Mouse (Mus musculus): Measurements from ENCODE around the gene Cat. TPM values are rescaled to one million over a fixed set of nuclear protein-coding genes. Genes with fewer than 3 reads are reported as not detected.

Gene Cat
- polyA plus RNA-seq, 1 experiment: 16.3 TPM

- peaks cover 19% of the 10 kb centered on the region for H3K36me3 ChIP-seq (ENCODE audit: control insufficient read depth, insufficient read depth)
- TF ChIP-seq POLR2AphosphoS2 (IDR thresholded peaks at IDR 0.05; ENCODE audit: insufficient read length, low read depth): no peak
- no peak for TF ChIP-seq REST (IDR thresholded peaks at IDR 0.05; ENCODE audit: insufficient read depth, insufficient read length)
- no peak for TF ChIP-seq CEBPB (IDR thresholded peaks at IDR 0.05; ENCODE audit: insufficient read depth, poor library complexity, severe bottlenecking)
- no peak for TF ChIP-seq E2F4 (IDR thresholded peaks at IDR 0.05; ENCODE audit: insufficient read depth)
- no peak for TF ChIP-seq TCF3 (IDR thresholded peaks at IDR 0.05; ENCODE audit: insufficient read length, low read depth)
- TF ChIP-seq SRF (IDR thresholded peaks at IDR 0.05; ENCODE audit: control insufficient read depth, insufficient read length, low read depth): no peak
- TF ChIP-seq TCF12 (IDR thresholded peaks at IDR 0.05; ENCODE audit: insufficient read depth, poor library complexity, severe bottlenecking): no peak
- TF ChIP-seq POLR2A (IDR thresholded peaks at IDR 0.05; ENCODE audit: insufficient read length, low read depth): no peak
- TF ChIP-seq MYOD1 (IDR thresholded peaks at IDR 0.05; ENCODE audit: control insufficient read depth in 1 of 3, insufficient read length in 2 of 3, low read depth in 2 of 3): no peak
- TF ChIP-seq USF1 (IDR thresholded peaks at IDR 0.05; ENCODE audit: low read depth): no peak
- no peak for TF ChIP-seq MYOG (IDR thresholded peaks at IDR 0.05; ENCODE audit: control insufficient read depth in 1 of 3, insufficient read depth in 1 of 3, insufficient read length in 2 of 3, low read depth in 2 of 3)
- no peak for TF ChIP-seq MAX (IDR thresholded peaks at IDR 0.05; ENCODE audit: low read depth)
- no peaks in the 10 kb centered on the region for H3K79me2 ChIP-seq (ENCODE audit: control insufficient read depth, insufficient read depth)
- H3ac ChIP-seq (ENCODE audit: control insufficient read depth, insufficient read length): no peak overlapping the region
- H3K4me3 ChIP-seq: no peak overlapping the region
- no peak overlapping the region for H3K4me2 ChIP-seq (ENCODE audit: low read depth)
- H3K27me3 ChIP-seq (ENCODE audit: control insufficient read depth, insufficient read depth, insufficient read length): no peaks in the 10 kb centered on the region
These were observed 17.9 kb downstream of the Cat start for GRCm38 (mm10) chr2:103466984-103467588.

- Histone ChIP-seq H3ac (ENCODE audit: control insufficient read depth, insufficient read length) (no peak overlapping the region), H3K27me3 (ENCODE audit: control insufficient read depth, insufficient read depth, insufficient read length) (no peaks in the 10 kb centered on the region), H3K36me3 (ENCODE audit: control insufficient read depth, insufficient read depth) (peaks cover 19% of the 10 kb centered on the region), H3K4me2 (ENCODE audit: low read depth) (no peak overlapping the region), H3K79me2 (ENCODE audit: control insufficient read depth, insufficient read depth) (no peaks in the 10 kb centered on the region), H3K4me3 (no peak overlapping the region)
- TF ChIP-seq MAX (IDR thresholded peaks at IDR 0.05; ENCODE audit: low read depth): no peak
- TF ChIP-seq POLR2AphosphoS2 (IDR thresholded peaks at IDR 0.05; ENCODE audit: insufficient read length, low read depth): no peak
- no peak for TF ChIP-seq REST (IDR thresholded peaks at IDR 0.05; ENCODE audit: insufficient read depth, insufficient read length)
- TF ChIP-seq TCF3 (IDR thresholded peaks at IDR 0.05; ENCODE audit: insufficient read length, low read depth): no peak
- no peak for TF ChIP-seq E2F4 (IDR thresholded peaks at IDR 0.05; ENCODE audit: insufficient read depth)
- no peak for TF ChIP-seq USF1 (IDR thresholded peaks at IDR 0.05; ENCODE audit: low read depth)
- TF ChIP-seq MYOG (IDR thresholded peaks at IDR 0.05; ENCODE audit: control insufficient read depth in 1 of 3, insufficient read depth in 1 of 3, insufficient read length in 2 of 3, low read depth in 2 of 3): no peak
- no peak for TF ChIP-seq POLR2A (IDR thresholded peaks at IDR 0.05; ENCODE audit: insufficient read length, low read depth)
- TF ChIP-seq SRF (IDR thresholded peaks at IDR 0.05; ENCODE audit: control insufficient read depth, insufficient read length, low read depth): no peak
These were observed 18.7 kb downstream of the Cat start for GRCm38 (mm10) chr2:103466272-103466671.

- Histone ChIP-seq H3K79me2 (ENCODE audit: control insufficient read depth, insufficient read depth) (no peaks in the 10 kb centered on the region), H3ac (ENCODE audit: control insufficient read depth, insufficient read length) (no peak overlapping the region), H3K36me3 (ENCODE audit: control insufficient read depth, insufficient read depth) (peaks cover 19% of the 10 kb centered on the region), H3K27me3 (ENCODE audit: control insufficient read depth, insufficient read depth, insufficient read length) (no peaks in the 10 kb centered on the region), H3K4me2 (ENCODE audit: low read depth) (no peak overlapping the region), H3K4me3 (no peak overlapping the region)
- TF ChIP-seq USF1 (IDR thresholded peaks at IDR 0.05; ENCODE audit: low read depth): no peak
- no peak for TF ChIP-seq POLR2AphosphoS2 (IDR thresholded peaks at IDR 0.05; ENCODE audit: insufficient read length, low read depth)
- TF ChIP-seq MAX (IDR thresholded peaks at IDR 0.05; ENCODE audit: low read depth): no peak
- no peak for TF ChIP-seq MYOD1 (IDR thresholded peaks at IDR 0.05; ENCODE audit: control insufficient read depth in 1 of 3, insufficient read length in 2 of 3, low read depth in 2 of 3)
- no peak for TF ChIP-seq TCF3 (IDR thresholded peaks at IDR 0.05; ENCODE audit: insufficient read length, low read depth)
- no peak for TF ChIP-seq E2F4 (IDR thresholded peaks at IDR 0.05; ENCODE audit: insufficient read depth)
- no peak for TF ChIP-seq TCF12 (IDR thresholded peaks at IDR 0.05; ENCODE audit: insufficient read depth, poor library complexity, severe bottlenecking)
- no peak for TF ChIP-seq SRF (IDR thresholded peaks at IDR 0.05; ENCODE audit: control insufficient read depth, insufficient read length, low read depth)
These were observed 19.5 kb downstream of the Cat start for GRCm38 (mm10) chr2:103465429-103465828.

GRCm38 (mm10) chr2:103464524-103464923, 20.4 kb downstream of the Cat start:
- Histone ChIP-seq H3K4me3 (no peak overlapping the region), H3ac (ENCODE audit: control insufficient read depth, insufficient read length) (no peak overlapping the region), H3K27me3 (ENCODE audit: control insufficient read depth, insufficient read depth, insufficient read length) (no peaks in the 10 kb centered on the region), H3K36me3 (ENCODE audit: control insufficient read depth, insufficient read depth) (peaks cover 15% of the 10 kb centered on the region), H3K79me2 (ENCODE audit: control insufficient read depth, insufficient read depth) (no peaks in the 10 kb centered on the region), H3K4me2 (ENCODE audit: low read depth) (no peak overlapping the region)
- no peak for TF ChIP-seq REST (IDR thresholded peaks at IDR 0.05; ENCODE audit: insufficient read depth, insufficient read length)

GRCm38 (mm10) chr2:103462746-103463145, 22.2 kb downstream of the Cat start:
- Histone ChIP-seq H3K4me2 (ENCODE audit: low read depth) (no peak overlapping the region), H3K79me2 (ENCODE audit: control insufficient read depth, insufficient read depth) (no peaks in the 10 kb centered on the region), H3K27me3 (ENCODE audit: control insufficient read depth, insufficient read depth, insufficient read length) (no peaks in the 10 kb centered on the region), H3K36me3 (ENCODE audit: control insufficient read depth, insufficient read depth) (peaks cover 15% of the 10 kb centered on the region), H3ac (ENCODE audit: control insufficient read depth, insufficient read length) (no peak overlapping the region), H3K4me3 (no peak overlapping the region)
- no peak for TF ChIP-seq POLR2AphosphoS2 (IDR thresholded peaks at IDR 0.05; ENCODE audit: insufficient read length, low read depth)
- no peak for TF ChIP-seq SRF (IDR thresholded peaks at IDR 0.05; ENCODE audit: control insufficient read depth, insufficient read length, low read depth)
- TF ChIP-seq E2F4 (IDR thresholded peaks at IDR 0.05; ENCODE audit: insufficient read depth): no peak
- TF ChIP-seq POLR2A (IDR thresholded peaks at IDR 0.05; ENCODE audit: insufficient read length, low read depth): no peak
- TF ChIP-seq MYOD1 (IDR thresholded peaks at IDR 0.05; ENCODE audit: control insufficient read depth in 1 of 3, insufficient read length in 2 of 3, low read depth in 2 of 3): no peak
- no peak for TF ChIP-seq TCF3 (IDR thresholded peaks at IDR 0.05; ENCODE audit: insufficient read length, low read depth)
- TF ChIP-seq USF1 (IDR thresholded peaks at IDR 0.05; ENCODE audit: low read depth): no peak
- no peak for TF ChIP-seq CEBPB (IDR thresholded peaks at IDR 0.05; ENCODE audit: insufficient read depth, poor library complexity, severe bottlenecking)
- TF ChIP-seq TCF12 (IDR thresholded peaks at IDR 0.05; ENCODE audit: insufficient read depth, poor library complexity, severe bottlenecking): no peak
- TF ChIP-seq MYOG (IDR thresholded peaks at IDR 0.05; ENCODE audit: control insufficient read depth in 1 of 3, insufficient read depth in 1 of 3, insufficient read length in 2 of 3, low read depth in 2 of 3): no peak
- TF ChIP-seq REST (IDR thresholded peaks at IDR 0.05; ENCODE audit: insufficient read depth, insufficient read length): no peak
- no peak for TF ChIP-seq MAX (IDR thresholded peaks at IDR 0.05; ENCODE audit: low read depth)

Measured in myocyte (in vitro differentiated cells).